Mouse (Mus musculus) lung, embryonic 14.5 days (tissue): Measurements from ENCODE around the gene Zscan2. TPM values are rescaled to one million over a fixed set of nuclear protein-coding genes. Genes with fewer than 3 reads are reported as not detected.
A peak's percentile ranks its signal among the peaks of the same experiment; 100 is the strongest.

Experiments
- ATAC-seq: fragments of 200-750 bp; cut with Nextera tagmentation; 2 replicates; pipeline ENCODE4 v1.8.0; 2017; ENCODE audit warnings: mild to moderate bottlenecking, moderate TSS enrichment, moderate library complexity; ENCODE audit not compliant: insufficient read depth
- DNase-seq: peaks from one replicate; pipeline ENCODE4 v3.0.0-alpha.2; 2015
- H3K27ac ChIP-seq: fragments of 300-500 bp; sonication (generic); 2 replicates; pipeline ENCODE4 v1.5.1; 2014; ENCODE audit warnings: low read depth, mild to moderate bottlenecking, moderate library complexity
- H3K27me3 ChIP-seq: fragments of 300-500 bp; sonication (generic); 2 replicates; pipeline ENCODE4 v1.6.1; 2014; ENCODE audit warnings: low read length, control low read depth; ENCODE audit not compliant: insufficient read depth
- H3K36me3 ChIP-seq: fragments of 300-500 bp; sonication (generic); 2 replicates; pipeline ENCODE4 v1.6.1; 2014; ENCODE audit warnings: control low read depth; ENCODE audit not compliant: insufficient read depth
- H3K4me1 ChIP-seq: fragments of 300-500 bp; sonication (generic); 2 replicates; pipeline ENCODE4 v1.6.1; 2014; ENCODE audit warnings: antibody characterized with exemption, control low read depth; ENCODE audit not compliant: insufficient read depth
- H3K4me2 ChIP-seq: fragments of 300-500 bp; sonication (generic); 2 replicates; pipeline ENCODE4 v1.6.1; 2014; ENCODE audit warnings: mild to moderate bottlenecking
- H3K4me3 ChIP-seq: fragments of 300-500 bp; sonication (generic); 2 replicates; pipeline ENCODE4 v1.5.1; 2014; ENCODE audit warnings: low read depth, low read length
- H3K9ac ChIP-seq: fragments of 300-500 bp; sonication (generic); 2 replicates; pipeline ENCODE4 v1.6.1; 2014
- H3K9me3 ChIP-seq: fragments of 300-500 bp; sonication (generic); 2 replicates; pipeline ENCODE4 v1.6.1; 2016; ENCODE audit warnings: low read depth, low read length, control low read depth
- CTCF ChIP-seq: IDR thresholded peaks from 2 replicates; pipeline ENCODE4 v1.5.1; 2016; ENCODE audit warnings: antibody characterized with exemption, low read depth
- WGBS: fragments of 180-500 bp; shearing (Covaris S2); extraction: QIAGEN DNeasy Blood & Tissue Kit; methylation state at CpG from one replicate; pipeline ENCODE4 v1.1.7; 2014; 5-methylcytosine and 5-hydroxymethylcytosine counted together
- polyA plus RNA-seq: library from polyadenylated mRNA; unstranded; fragments of >200 nt; fragmentation: Nextera tagmentation; extraction: Ambion mirVana; gene quantifications from 2 replicates; pipeline ENCODE4 v1.2.1, GENCODE M21; 2014

Gene Zscan2
- polyA plus RNA-seq, 1 experiment from 2014 or later: 3.2 TPM

GRCm38 (mm10) chr7:80850520-80850919 is 10.2 kb upstream of the Zscan2 start:
- no peaks in the 10 kb centered on the region for H3K9me3 ChIP-seq
- H3K36me3 ChIP-seq: no peaks in the 10 kb centered on the region
- no peak overlapping the region for H3K9ac ChIP-seq
- ATAC-seq (no peak), DNase-seq (no peak)
- no peaks in the 10 kb centered on the region for H3K4me1 ChIP-seq
- H3K4me3 ChIP-seq: no peak overlapping the region
- no peak for TF ChIP-seq CTCF
- 77% methylated on average over 5 of the region's 5 CpGs for WGBS
- no peaks in the 10 kb centered on the region for H3K27me3 ChIP-seq
- no peak overlapping the region for H3K27ac ChIP-seq
- no peak overlapping the region for H3K4me2 ChIP-seq

- Histone ChIP-seq H3K9me3 (no peaks in the 10 kb centered on the region), H3K9ac (no peak overlapping the region)
- 88% methylated on average over 3 of the region's 3 CpGs for WGBS
Measured at GRCm38 (mm10) chr7:80853218-80853617, 7.5 kb upstream of the Zscan2 start.

GRCm38 (mm10) chr7:80855316-80855715 is 5.4 kb upstream of the Zscan2 start:
- no peak for DNase-seq
- no peaks in the 10 kb centered on the region for H3K4me1 ChIP-seq

More at GRCm38 (mm10) chr7:80853218-80853617, 7.5 kb upstream of the Zscan2 start:
- ATAC-seq: no peak
- no peaks in the 10 kb centered on the region for H3K36me3 ChIP-seq
- no peak overlapping the region for H3K4me2 ChIP-seq
- no peak overlapping the region for H3K4me3 ChIP-seq
- H3K27me3 ChIP-seq: no peaks in the 10 kb centered on the region
- no peaks in the 10 kb centered on the region for H3K4me1 ChIP-seq
- no peak for DNase-seq
- no peak overlapping the region for H3K27ac ChIP-seq
- peak; percentile 9; the same call in 1 of the 2 replicates for TF ChIP-seq CTCF

GRCm38 (mm10) chr7:80857181-80857580 is 3.5 kb upstream of the Zscan2 start:
- Histone ChIP-seq H3K4me2 (no peak overlapping the region), H3K27ac (no peak overlapping the region), H3K9ac (no peak overlapping the region), H3K36me3 (no peaks in the 10 kb centered on the region), H3K4me1 (peaks cover 5% of the 10 kb centered on the region; the same call in 1 of the 2 replicates), H3K27me3 (no peaks in the 10 kb centered on the region), H3K9me3 (no peaks in the 10 kb centered on the region), H3K4me3 (no peak overlapping the region)
- 20% methylated on average over 6 of the region's 6 CpGs for WGBS
- TF ChIP-seq CTCF: peak; percentile 88
- ATAC-seq (no peak), DNase-seq (peak; percentile 90)

More at GRCm38 (mm10) chr7:80855316-80855715, 5.4 kb upstream of the Zscan2 start:
- no peak for TF ChIP-seq CTCF
- H3K4me2 ChIP-seq: no peak overlapping the region
- H3K36me3 ChIP-seq: no peaks in the 10 kb centered on the region
- H3K9ac ChIP-seq: no peak overlapping the region
- no peak overlapping the region for H3K27ac ChIP-seq
- no peaks in the 10 kb centered on the region for H3K9me3 ChIP-seq
- no peak overlapping the region for H3K4me3 ChIP-seq
- no peak for ATAC-seq
- H3K27me3 ChIP-seq: no peaks in the 10 kb centered on the region

GRCm38 (mm10) chr7:80860227-80860626 is 493 bp upstream of the Zscan2 start:
- H3K27me3 ChIP-seq: no peaks in the 10 kb centered on the region
- H3K4me1 ChIP-seq: peaks cover 11% of the 10 kb centered on the region; the same call in 1 of the 2 replicates
- TF ChIP-seq CTCF: no peak
- peaks cover 22% of the 10 kb centered on the region for H3K36me3 ChIP-seq
- no peaks in the 10 kb centered on the region for H3K9me3 ChIP-seq
- WGBS: under 1% methylated on average over 13 of the region's 13 CpGs
- no peak overlapping the region for H3K27ac ChIP-seq
- ATAC-seq: peak; percentile 69
- peak overlapping the region; percentile 80 for H3K4me2 ChIP-seq
- peak overlapping the region; percentile 84 for H3K9ac ChIP-seq
- H3K4me3 ChIP-seq: peak overlapping the region; percentile 85
- peak; percentile 88 for DNase-seq

- ATAC-seq (no peak), DNase-seq (no peak)
- Histone ChIP-seq H3K9me3 (no peaks in the 10 kb centered on the region), H3K27ac (no peak overlapping the region), H3K4me2 (peak overlapping the region; percentile 8; the same call in 1 of the 2 replicates), H3K27me3 (no peaks in the 10 kb centered on the region), H3K4me1 (peaks cover 13% of the 10 kb centered on the region; the same call in 1 of the 2 replicates), H3K9ac (no peak overlapping the region), H3K36me3 (peaks cover 31% of the 10 kb centered on the region), H3K4me3 (no peak overlapping the region)
- no peak for TF ChIP-seq CTCF
- 82% methylated on average over 2 of the region's 2 CpGs for WGBS
Measured at GRCm38 (mm10) chr7:80862475-80862874, 1.8 kb downstream of the Zscan2 start.

GRCm38 (mm10) chr7:80863520-80863919 is 2.8 kb downstream of the Zscan2 start:
- H3K36me3 ChIP-seq: peaks cover 41% of the 10 kb centered on the region
- H3K4me1 ChIP-seq: peaks cover 13% of the 10 kb centered on the region; the same call in 1 of the 2 replicates
- TF ChIP-seq CTCF: no peak
- H3K27ac ChIP-seq: no peak overlapping the region; the same call in 1 of the 2 replicates
- H3K4me3 ChIP-seq: no peak overlapping the region
- ATAC-seq (no peak), DNase-seq (no peak)
- H3K27me3 ChIP-seq: no peaks in the 10 kb centered on the region
- no peak overlapping the region for H3K4me2 ChIP-seq
- H3K9me3 ChIP-seq: no peaks in the 10 kb centered on the region
- 85% methylated on average over 5 of the region's 5 CpGs for WGBS
- no peak overlapping the region for H3K9ac ChIP-seq
